Mouse (Mus musculus) neural tube, embryonic 14.5 days (tissue): ENCODE measurements at regions not wholly inside any gene's neighbourhood (a gene's known extent, or its start where the extent isn't known, plus 50 kb on each side); places are given as distances from the start of the nearest gene placed in this dataset.

ENCODE experiments used
- ATAC-seq: fragments of 200-750 bp; cut with Nextera tagmentation; 2 replicates; pipeline ENCODE4 v1.8.0; 2017; ENCODE audit warnings: low read depth, mild to moderate bottlenecking, moderate TSS enrichment, moderate library complexity
- H3K27ac ChIP-seq: fragments of 300-500 bp; sonication (generic); 2 replicates; pipeline ENCODE4 v1.5.1; 2014; ENCODE audit warnings: low read depth, mild to moderate bottlenecking, control low read depth, low read length, moderate library complexity, mixed read lengths
- H3K27me3 ChIP-seq: fragments of 300-500 bp; sonication (generic); 2 replicates; pipeline ENCODE4 v1.6.1; 2014; ENCODE audit warnings: low read length; ENCODE audit not compliant: control insufficient read depth, insufficient read depth
- H3K36me3 ChIP-seq: fragments of 300-500 bp; sonication (generic); 2 replicates; pipeline ENCODE4 v1.6.1; 2014; ENCODE audit warnings: low read length, mixed read lengths; ENCODE audit not compliant: control insufficient read depth, insufficient read depth
- H3K4me1 ChIP-seq: fragments of 300-500 bp; sonication (generic); 2 replicates; pipeline ENCODE4 v1.6.1; 2014; ENCODE audit warnings: low read length; ENCODE audit not compliant: control insufficient read depth, insufficient read depth
- H3K4me2 ChIP-seq: fragments of 300-500 bp; sonication (generic); 2 replicates; pipeline ENCODE4 v1.6.1; 2014; ENCODE audit warnings: mild to moderate bottlenecking, low read depth, low read length, control low read depth
- H3K4me3 ChIP-seq: fragments of 300-500 bp; sonication (generic); 2 replicates; pipeline ENCODE4 v1.5.1; 2014; ENCODE audit warnings: low read depth, low read length, control low read depth, mixed read lengths
- H3K9ac ChIP-seq: fragments of 300-500 bp; sonication (generic); replicated peaks from 2 replicates; pipeline ENCODE4 v1.6.1; 2014; ENCODE audit warnings: low read depth, mild to moderate bottlenecking, control low read depth, low read length, mixed read lengths
- H3K9me3 ChIP-seq: fragments of 300-500 bp; sonication (generic); 2 replicates; pipeline ENCODE4 v1.6.1; 2016; ENCODE audit warnings: low read length; ENCODE audit not compliant: control insufficient read depth
- WGBS: fragments of 180-500 bp; shearing (Covaris S2); extraction: QIAGEN DNeasy Blood & Tissue Kit; methylation state at CpG from one replicate; pipeline ENCODE4 v1.1.7; 2014; 5-methylcytosine and 5-hydroxymethylcytosine counted together

GRCm38 (mm10) chr1:57325585-57326165 is 51.7 kb upstream of the 1700066M21Rik start:
- no peak overlapping the region for H3K4me2 ChIP-seq
- no peak for ATAC-seq
- no peaks in the 10 kb centered on the region for H3K27me3 ChIP-seq
- no peak overlapping the region for H3K27ac ChIP-seq
- H3K4me3 ChIP-seq = no peak overlapping the region
- no peaks in the 10 kb centered on the region for H3K36me3 ChIP-seq
- 24% methylated on average over 6 of the region's 6 CpGs for WGBS
- H3K4me1 ChIP-seq = no peaks in the 10 kb centered on the region
- no peak overlapping the region for H3K9ac ChIP-seq
- no peaks in the 10 kb centered on the region for H3K9me3 ChIP-seq
